Mouse (Mus musculus): Measurements from ENCODE around the gene Erc2.

- TF ChIP-seq POLR2A (IDR thresholded peaks at IDR 0.05; ENCODE audit: extremely low read depth, insufficient read depth, low read length) (no peak), CTCF (IDR thresholded peaks at IDR 0.05; ENCODE audit: low read depth, low read length) (no peak)
Observed at GRCm38 (mm10) chr14:28165621-28166211, 543.5 kb downstream of the Erc2 start.
